Mouse (Mus musculus): ENCODE data around the gene Tmcc1. TPM values are rescaled to one million over a fixed set of nuclear protein-coding genes. Genes with fewer than 3 reads are reported as not detected.
"Not testable (repeated sequence)": the region's sequence is repeated elsewhere in the genome, so short reads cannot be mapped to it uniquely, and the experiment has no call there.

Gene Tmcc1
- polyA plus RNA-seq, 1 experiment from 2014 or later, result 13.6 TPM

GRCm38 (mm10) chr6:116195811-116196210 is 2.5 kb upstream of the Tmcc1 start:
- 60% methylated on average over 8 of the region's 8 CpGs for whole genome bisulfite sequencing
- no peak overlapping the region for H3K27ac ChIP-seq (replicated peaks)
- no peaks in the 10 kb centered on the region for H3K36me3 ChIP-seq
- H3K4me3 ChIP-seq (replicated peaks), result no peak overlapping the region
- H3K27me3 ChIP-seq, result no peaks in the 10 kb centered on the region; the same call in 1 of the 2 replicates
- H3K4me2 ChIP-seq (replicated peaks), result no peak overlapping the region
- no peak overlapping the region for H3K9ac ChIP-seq
- ATAC-seq (ENCODE audit: insufficient number of reproducible peaks, low FRiP score, low TSS enrichment, low read depth), result no peak
- no peaks in the 10 kb centered on the region for H3K9me3 ChIP-seq (replicated peaks)
- H3K4me1 ChIP-seq, result peaks cover 10% of the 10 kb centered on the region

GRCm38 (mm10) chr6:116192809-116193311 is 426 bp downstream of the Tmcc1 start:
- peak overlapping the region; percentile 82 for H3K4me2 ChIP-seq (replicated peaks)
- WGBS, result under 1% methylated on average over 45 of the region's 51 CpGs
- peak overlapping the region; percentile 91 for H3K4me3 ChIP-seq (replicated peaks)
- no peaks in the 10 kb centered on the region for H3K27me3 ChIP-seq
- peak overlapping the region; percentile 82 for H3K27ac ChIP-seq (replicated peaks)
- no peaks in the 10 kb centered on the region for H3K36me3 ChIP-seq
- peak; percentile 85 for ATAC-seq (ENCODE audit: insufficient number of reproducible peaks, low FRiP score, low TSS enrichment, low read depth)
- H3K4me1 ChIP-seq, result peaks cover 10% of the 10 kb centered on the region
- no peaks in the 10 kb centered on the region for H3K9me3 ChIP-seq (replicated peaks)
- H3K9ac ChIP-seq, result peak overlapping the region; percentile 85

- Histone ChIP-seq H3K4me2 (replicated peaks) (no peak overlapping the region), H3K9ac (no peak overlapping the region), H3K27ac (replicated peaks) (no peak overlapping the region), H3K27me3 (no peaks in the 10 kb centered on the region), H3K4me1 (peaks cover 10% of the 10 kb centered on the region), H3K9me3 (replicated peaks) (no peaks in the 10 kb centered on the region), H3K36me3 (0 out of 2 replicates have a peak, but pooled peaks cover 3% of the 10 kb centered on the region), H3K4me3 (replicated peaks) (no peak overlapping the region)
- WGBS, result 59% methylated on average over 1 of the region's 1 CpGs
- no peak for ATAC-seq (ENCODE audit: insufficient number of reproducible peaks, low FRiP score, low TSS enrichment, low read depth)
These were observed 3.9 kb downstream of the Tmcc1 start for GRCm38 (mm10) chr6:116189417-116189816.

GRCm38 (mm10) chr6:116186485-116186884 is 6.8 kb downstream of the Tmcc1 start:
- no peak overlapping the region for H3K9ac ChIP-seq
- ATAC-seq (ENCODE audit: insufficient number of reproducible peaks, low FRiP score, low TSS enrichment, low read depth), result no peak
- no peak overlapping the region for H3K27ac ChIP-seq (replicated peaks)
- no peak overlapping the region for H3K4me2 ChIP-seq (replicated peaks)
- peaks cover 1% of the 10 kb centered on the region; the same call in 1 of the 2 replicates for H3K4me1 ChIP-seq
- H3K4me3 ChIP-seq (replicated peaks), result no peak overlapping the region
- no peaks in the 10 kb centered on the region for H3K27me3 ChIP-seq
- H3K9me3 ChIP-seq (replicated peaks), result no peaks in the 10 kb centered on the region
- H3K36me3 ChIP-seq, result 0 out of 2 replicates have a peak, but pooled peaks cover 3% of the 10 kb centered on the region
- WGBS, result 46% methylated on average over 2 of the region's 2 CpGs

- Histone ChIP-seq H3K4me1 (no peaks in the 10 kb centered on the region), H3K4me2 (replicated peaks) (no peak overlapping the region), H3K36me3 (peaks cover 7% of the 10 kb centered on the region; the same call in 1 of the 2 replicates), H3K27ac (replicated peaks) (no peak overlapping the region), H3K4me3 (replicated peaks) (no peak overlapping the region), H3K9me3 (replicated peaks) (no peaks in the 10 kb centered on the region), H3K9ac (no peak overlapping the region), H3K27me3 (no peaks in the 10 kb centered on the region)
- 82% methylated on average over 5 of the region's 5 CpGs for WGBS
- ATAC-seq (ENCODE audit: insufficient number of reproducible peaks, low FRiP score, low TSS enrichment, low read depth), result no peak
These were observed 9.8 kb downstream of the Tmcc1 start for GRCm38 (mm10) chr6:116183509-116183908.

- ATAC-seq (ENCODE audit: insufficient number of reproducible peaks, low FRiP score, low TSS enrichment, low read depth), result no peak
- Histone ChIP-seq H3K36me3 (peaks cover 12% of the 10 kb centered on the region; the same call in 1 of the 2 replicates), H3K4me3 (replicated peaks) (no peak overlapping the region), H3K4me2 (replicated peaks) (no peak overlapping the region), H3K4me1 (no peaks in the 10 kb centered on the region), H3K27ac (replicated peaks) (no peak overlapping the region), H3K9ac (no peak overlapping the region), H3K27me3 (no peaks in the 10 kb centered on the region), H3K9me3 (replicated peaks) (no peaks in the 10 kb centered on the region)
- WGBS, result 76% methylated on average over 3 of the region's 3 CpGs
These were observed 12.6 kb downstream of the Tmcc1 start for GRCm38 (mm10) chr6:116180731-116181130.

- Histone ChIP-seq H3K27ac (replicated peaks) (no peak overlapping the region), H3K4me3 (replicated peaks) (no peak overlapping the region), H3K27me3 (no peaks in the 10 kb centered on the region), H3K36me3 (peaks cover 15% of the 10 kb centered on the region; the same call in 1 of the 2 replicates), H3K9ac (no peak overlapping the region), H3K9me3 (replicated peaks) (no peaks in the 10 kb centered on the region), H3K4me2 (replicated peaks) (no peak overlapping the region), H3K4me1 (no peaks in the 10 kb centered on the region)
- 96% methylated on average over 2 of the region's 2 CpGs for WGBS
- no peak for ATAC-seq (ENCODE audit: insufficient number of reproducible peaks, low FRiP score, low TSS enrichment, low read depth)
These were observed 14.9 kb downstream of the Tmcc1 start for GRCm38 (mm10) chr6:116178376-116178775.

GRCm38 (mm10) chr6:116173511-116174099 is 19.7 kb downstream of the Tmcc1 start:
- not testable (repeated sequence) for H3K4me1 ChIP-seq; H3K4me2 ChIP-seq (replicated peaks); H3K27me3 ChIP-seq; ATAC-seq (ENCODE audit: insufficient number of reproducible peaks, low FRiP score, low TSS enrichment, low read depth); H3K4me3 ChIP-seq (replicated peaks); H3K9ac ChIP-seq; H3K9me3 ChIP-seq (replicated peaks); H3K27ac ChIP-seq (replicated peaks)
- 72% methylated on average over 37 of the region's 37 CpGs for WGBS
- H3K36me3 ChIP-seq, result peaks cover 11% of the 10 kb centered on the region; the same call in 1 of the 2 replicates

- Histone ChIP-seq H3K36me3 (peaks cover 6% of the 10 kb centered on the region; the same call in 1 of the 2 replicates), H3K4me3 (replicated peaks) (no peak overlapping the region), H3K9me3 (replicated peaks) (no peaks in the 10 kb centered on the region), H3K27me3 (no peaks in the 10 kb centered on the region), H3K9ac (no peak overlapping the region), H3K4me1 (no peaks in the 10 kb centered on the region), H3K4me2 (replicated peaks) (no peak overlapping the region), H3K27ac (replicated peaks) (no peak overlapping the region)
- no peak for ATAC-seq (ENCODE audit: insufficient number of reproducible peaks, low FRiP score, low TSS enrichment, low read depth)
- 77% methylated on average over 1 of the region's 1 CpGs for WGBS
These were observed 26.9 kb downstream of the Tmcc1 start for GRCm38 (mm10) chr6:116166383-116166782.

GRCm38 (mm10) chr6:116154854-116155624 is 38.2 kb downstream of the Tmcc1 start:
- H3K4me1 ChIP-seq, result no peaks in the 10 kb centered on the region
- H3K4me2 ChIP-seq (replicated peaks), result no peak overlapping the region
- no peak overlapping the region for H3K9ac ChIP-seq
- no peaks in the 10 kb centered on the region for H3K9me3 ChIP-seq (replicated peaks)
- H3K27me3 ChIP-seq, result no peaks in the 10 kb centered on the region
- 40% methylated on average over 3 of the region's 3 CpGs for WGBS
- no peaks in the 10 kb centered on the region for H3K36me3 ChIP-seq
- no peak overlapping the region for H3K27ac ChIP-seq (replicated peaks)
- ATAC-seq (ENCODE audit: insufficient number of reproducible peaks, low FRiP score, low TSS enrichment, low read depth), result no peak
- H3K4me3 ChIP-seq (replicated peaks), result no peak overlapping the region

- Histone ChIP-seq H3K4me2 (replicated peaks) (no peak overlapping the region), H3K9ac (no peak overlapping the region), H3K36me3 (peaks cover 2% of the 10 kb centered on the region; the same call in 1 of the 2 replicates), H3K4me1 (no peaks in the 10 kb centered on the region), H3K27me3 (no peaks in the 10 kb centered on the region), H3K9me3 (replicated peaks) (no peaks in the 10 kb centered on the region), H3K4me3 (replicated peaks) (no peak overlapping the region), H3K27ac (replicated peaks) (no peak overlapping the region)
- ATAC-seq (ENCODE audit: insufficient number of reproducible peaks, low FRiP score, low TSS enrichment, low read depth), result no peak
- WGBS, result 59% methylated on average over 1 of the region's 1 CpGs
These were observed 45.9 kb downstream of the Tmcc1 start for GRCm38 (mm10) chr6:116147386-116147785.
